Mouse (Mus musculus): ENCODE measurements around the gene Heatr9. TPM values are rescaled to one million over a fixed set of nuclear protein-coding genes. Genes with fewer than 3 reads are reported as not detected.

Gene Heatr9
- polyA plus RNA-seq, 1 experiment, result 0.04 TPM

DNA sequence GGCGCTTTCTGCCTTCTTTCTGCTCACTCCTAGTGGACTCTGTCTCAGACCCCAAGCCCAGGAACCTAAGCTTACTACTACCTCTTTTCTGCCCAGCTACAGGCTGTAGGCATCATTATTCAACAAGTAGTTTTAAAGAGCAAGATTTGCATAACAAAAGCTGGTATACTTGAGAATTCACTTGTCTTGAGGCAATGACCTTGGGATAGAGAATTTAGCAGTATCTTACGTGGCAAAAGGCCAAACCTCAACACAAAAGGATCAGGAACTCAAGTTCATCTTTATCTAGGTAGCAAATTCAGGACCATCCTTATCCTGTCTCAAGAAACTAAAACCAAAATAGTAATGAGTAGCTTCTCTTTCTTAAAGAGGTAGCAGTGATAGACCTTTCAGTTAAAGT lies 26.4 kb downstream of the Heatr9 start:
- H3K27me3 ChIP-seq (ENCODE audit: control insufficient read depth, insufficient read depth, insufficient read length), result no peaks in the 10 kb centered on the region
- H3ac ChIP-seq (ENCODE audit: control insufficient read depth, insufficient read length), result no peak overlapping the region
- no peak overlapping the region for H3K4me3 ChIP-seq
- H3K4me2 ChIP-seq (ENCODE audit: low read depth), result no peak overlapping the region
- peaks cover 82% of the 10 kb centered on the region for H3K36me3 ChIP-seq (ENCODE audit: control insufficient read depth, insufficient read depth)
- TF ChIP-seq MAX (IDR thresholded peaks at IDR 0.05; ENCODE audit: low read depth) (no peak), MYOG (IDR thresholded peaks at IDR 0.05; ENCODE audit: control insufficient read depth in 1 of 3, insufficient read depth in 1 of 3, insufficient read length in 2 of 3, low read depth in 2 of 3) (no peak), SRF (IDR thresholded peaks at IDR 0.05; ENCODE audit: control insufficient read depth, insufficient read length, low read depth) (no peak), E2F4 (IDR thresholded peaks at IDR 0.05; ENCODE audit: insufficient read depth) (no peak), USF1 (IDR thresholded peaks at IDR 0.05; ENCODE audit: low read depth) (no peak), POLR2AphosphoS2 (IDR thresholded peaks at IDR 0.05; ENCODE audit: insufficient read length, low read depth) (no peak), CEBPB (IDR thresholded peaks at IDR 0.05; ENCODE audit: insufficient read depth, poor library complexity, severe bottlenecking) (no peak), REST (IDR thresholded peaks at IDR 0.05; ENCODE audit: insufficient read depth, insufficient read length) (no peak), POLR2A (IDR thresholded peaks at IDR 0.05; ENCODE audit: insufficient read length, low read depth) (no peak), TCF3 (IDR thresholded peaks at IDR 0.05; ENCODE audit: insufficient read length, low read depth) (no peak), TCF12 (IDR thresholded peaks at IDR 0.05; ENCODE audit: insufficient read depth, poor library complexity, severe bottlenecking) (no peak), MYOD1 (IDR thresholded peaks at IDR 0.05; ENCODE audit: control insufficient read depth in 1 of 3, insufficient read length in 2 of 3, low read depth in 2 of 3) (no peak)
- H3K79me2 ChIP-seq (ENCODE audit: control insufficient read depth, insufficient read depth), result peaks cover 72% of the 10 kb centered on the region

DNA sequence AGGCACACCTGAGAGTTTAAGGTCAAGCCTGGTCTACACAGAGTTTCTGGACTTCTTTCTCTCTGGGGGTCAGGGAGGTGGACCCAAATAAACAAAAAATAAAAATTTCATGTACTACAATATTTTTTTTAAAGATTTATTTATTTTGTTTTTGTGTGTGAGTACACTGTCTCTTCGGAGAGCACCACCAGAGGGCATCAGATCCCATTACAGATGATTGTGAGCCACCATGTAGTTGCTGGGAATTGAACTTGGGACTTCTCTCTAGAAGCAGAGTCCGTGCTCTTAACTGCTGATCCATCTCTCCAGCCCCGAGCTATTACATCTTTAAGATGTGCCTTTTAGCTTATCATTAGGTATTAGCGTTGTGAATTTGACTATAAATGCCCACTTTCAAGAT lies 30.5 kb downstream of the Heatr9 start:
- no peak overlapping the region for H3K4me2 ChIP-seq (ENCODE audit: low read depth)
- H3K4me3 ChIP-seq, result no peak overlapping the region
- peaks cover 70% of the 10 kb centered on the region for H3K79me2 ChIP-seq (ENCODE audit: control insufficient read depth, insufficient read depth)
- H3K36me3 ChIP-seq (ENCODE audit: control insufficient read depth, insufficient read depth), result peaks cover 75% of the 10 kb centered on the region
- H3K27me3 ChIP-seq (ENCODE audit: control insufficient read depth, insufficient read depth, insufficient read length), result no peaks in the 10 kb centered on the region
- H3ac ChIP-seq (ENCODE audit: control insufficient read depth, insufficient read length), result no peak overlapping the region
- TF ChIP-seq REST (IDR thresholded peaks at IDR 0.05; ENCODE audit: insufficient read depth, insufficient read length) (no peak), E2F4 (IDR thresholded peaks at IDR 0.05; ENCODE audit: insufficient read depth) (no peak), SRF (IDR thresholded peaks at IDR 0.05; ENCODE audit: control insufficient read depth, insufficient read length, low read depth) (no peak), CEBPB (IDR thresholded peaks at IDR 0.05; ENCODE audit: insufficient read depth, poor library complexity, severe bottlenecking) (no peak), USF1 (IDR thresholded peaks at IDR 0.05; ENCODE audit: low read depth) (no peak), MYOD1 (IDR thresholded peaks at IDR 0.05; ENCODE audit: control insufficient read depth in 1 of 3, insufficient read length in 2 of 3, low read depth in 2 of 3) (no peak), POLR2AphosphoS2 (IDR thresholded peaks at IDR 0.05; ENCODE audit: insufficient read length, low read depth) (no peak), POLR2A (IDR thresholded peaks at IDR 0.05; ENCODE audit: insufficient read length, low read depth) (no peak), TCF12 (IDR thresholded peaks at IDR 0.05; ENCODE audit: insufficient read depth, poor library complexity, severe bottlenecking) (no peak), TCF3 (IDR thresholded peaks at IDR 0.05; ENCODE audit: insufficient read length, low read depth) (no peak), MYOG (IDR thresholded peaks at IDR 0.05; ENCODE audit: control insufficient read depth in 1 of 3, insufficient read depth in 1 of 3, insufficient read length in 2 of 3, low read depth in 2 of 3) (no peak), MAX (IDR thresholded peaks at IDR 0.05; ENCODE audit: low read depth) (no peak)

DNA sequence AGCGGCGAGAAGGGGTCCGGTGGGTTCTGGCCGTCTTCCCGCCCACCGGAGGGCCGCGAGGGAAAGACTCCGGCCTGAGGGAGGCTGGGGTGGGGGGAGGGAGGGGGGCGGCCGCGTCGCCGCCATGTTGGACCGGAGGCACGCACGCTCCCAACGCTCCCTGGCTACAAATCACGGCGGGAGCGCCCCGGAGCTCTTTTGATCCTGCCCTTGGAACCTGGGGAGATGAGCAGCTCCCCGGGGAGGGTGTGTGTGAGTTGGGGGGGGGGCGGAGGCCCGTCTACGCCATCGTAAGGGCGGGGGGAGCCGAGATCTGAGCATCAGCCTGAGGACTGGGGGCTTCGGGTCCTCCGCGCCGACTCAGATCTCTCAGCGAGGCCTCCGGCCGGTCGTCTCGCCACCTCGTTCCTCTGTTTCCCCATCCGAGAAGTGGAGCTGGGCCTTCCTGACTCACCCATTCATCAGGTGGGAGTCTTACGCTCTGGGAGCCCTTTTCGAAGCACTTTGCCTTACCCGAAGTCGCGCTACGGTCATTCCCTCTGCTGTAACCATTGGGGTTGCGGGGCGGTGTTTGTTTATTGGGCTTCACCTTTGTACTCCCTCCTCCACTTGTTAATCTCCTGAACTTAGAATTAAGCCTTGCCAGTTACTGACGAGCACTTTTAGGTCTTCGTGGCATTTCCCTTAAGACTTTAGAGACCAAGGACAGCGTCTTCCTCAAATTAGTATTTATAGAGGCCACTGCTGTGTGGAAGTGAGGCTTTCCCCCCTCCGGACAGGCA lies 48.5 kb downstream of the Heatr9 start:
- Histone ChIP-seq H3K27me3 (ENCODE audit: control insufficient read depth, insufficient read depth, insufficient read length) (no peaks in the 10 kb centered on the region), H3K36me3 (ENCODE audit: control insufficient read depth, insufficient read depth) (peaks cover 23% of the 10 kb centered on the region), H3K79me2 (ENCODE audit: control insufficient read depth, insufficient read depth) (peaks cover 51% of the 10 kb centered on the region), H3K4me3 (peak overlapping the region; percentile 91), H3ac (ENCODE audit: control insufficient read depth, insufficient read length) (peak overlapping the region; percentile 8), H3K4me2 (ENCODE audit: low read depth) (peak overlapping the region; percentile 69)
- TF ChIP-seq MYOG (IDR thresholded peaks at IDR 0.05; ENCODE audit: control insufficient read depth in 1 of 3, insufficient read depth in 1 of 3, insufficient read length in 2 of 3, low read depth in 2 of 3) (no peak), POLR2A (IDR thresholded peaks at IDR 0.05; ENCODE audit: insufficient read length, low read depth) (peak; percentile 17)

DNA sequence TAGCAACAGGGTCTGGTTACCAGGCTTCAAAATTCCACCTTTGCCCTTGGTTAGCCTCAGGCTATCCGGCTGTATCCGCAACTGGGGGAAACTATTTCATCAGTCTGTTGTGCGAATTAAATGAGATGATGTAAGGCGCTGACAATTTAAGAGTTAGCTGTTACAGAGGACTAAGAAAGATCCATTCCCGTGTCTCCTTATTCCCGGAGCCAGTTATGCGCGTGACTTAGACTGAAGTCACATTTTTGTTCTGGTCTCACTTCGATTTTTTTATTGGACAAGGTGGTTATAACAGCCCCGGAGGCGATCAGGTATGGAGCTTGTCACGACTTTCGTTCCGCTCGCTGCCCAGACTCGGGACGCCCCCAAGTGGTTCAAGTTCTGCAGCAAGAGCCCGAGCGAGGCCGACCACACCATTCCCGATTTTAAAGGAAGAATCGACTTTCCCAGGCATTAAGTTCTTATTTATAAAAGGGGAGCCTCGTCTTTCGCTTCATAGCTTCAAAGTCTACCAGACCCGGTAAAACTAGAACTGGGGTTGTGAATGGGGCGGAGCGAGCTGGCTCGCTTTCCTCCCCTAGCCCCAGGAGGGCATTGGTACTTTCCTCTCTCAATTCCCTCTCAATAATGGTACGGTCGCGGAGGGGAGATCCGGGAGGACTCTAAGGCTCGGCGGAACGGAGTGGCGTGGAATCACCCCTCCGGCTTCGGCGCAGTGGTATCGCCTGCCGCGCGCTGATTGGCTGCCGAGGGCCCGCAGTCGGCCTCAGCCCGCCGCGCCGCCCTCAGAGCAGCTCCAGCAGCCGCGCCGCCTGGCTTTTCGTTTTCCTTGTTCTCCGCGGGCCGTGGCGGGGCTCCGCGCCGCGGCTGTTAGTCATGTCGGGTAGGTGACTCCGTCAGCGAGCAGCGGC lies 49.4 kb downstream of the Heatr9 start, which contains the start of gene Taf15:
Gene Taf15 (plus strand): TSS at position 763 of the 911 bp plus-strand sequence.
- Histone ChIP-seq H3K36me3 (ENCODE audit: control insufficient read depth, insufficient read depth) (peaks cover 17% of the 10 kb centered on the region), H3K4me2 (ENCODE audit: low read depth) (peak within 1 kb of the TSS; percentile 83), H3K79me2 (ENCODE audit: control insufficient read depth, insufficient read depth) (peaks cover 43% of the 10 kb centered on the region), H3K4me3 (peak within 1 kb of the TSS; percentile 91), H3K27me3 (ENCODE audit: control insufficient read depth, insufficient read depth, insufficient read length) (no peaks in the 10 kb centered on the region), H3ac (ENCODE audit: control insufficient read depth, insufficient read length) (peak within 1 kb of the TSS; percentile 8)
- TF ChIP-seq TCF3 (IDR thresholded peaks at IDR 0.05; ENCODE audit: insufficient read length, low read depth) (no peak), SRF (IDR thresholded peaks at IDR 0.05; ENCODE audit: control insufficient read depth, insufficient read length, low read depth) (no peak), MYOD1 (IDR thresholded peaks at IDR 0.05; ENCODE audit: control insufficient read depth in 1 of 3, insufficient read length in 2 of 3, low read depth in 2 of 3) (no peak), CEBPB (IDR thresholded peaks at IDR 0.05; ENCODE audit: insufficient read depth, poor library complexity, severe bottlenecking) (peak; percentile 97), USF1 (IDR thresholded peaks at IDR 0.05; ENCODE audit: low read depth) (no peak), E2F4 (IDR thresholded peaks at IDR 0.05; ENCODE audit: insufficient read depth) (peak; percentile 31), POLR2A (IDR thresholded peaks at IDR 0.05; ENCODE audit: insufficient read length, low read depth) (peak; percentile 97), REST (IDR thresholded peaks at IDR 0.05; ENCODE audit: insufficient read depth, insufficient read length) (no peak), MAX (IDR thresholded peaks at IDR 0.05; ENCODE audit: low read depth) (no peak), MYOG (IDR thresholded peaks at IDR 0.05; ENCODE audit: control insufficient read depth in 1 of 3, insufficient read depth in 1 of 3, insufficient read length in 2 of 3, low read depth in 2 of 3) (peak in 1 of 3 experiments; percentile 10), POLR2AphosphoS2 (IDR thresholded peaks at IDR 0.05; ENCODE audit: insufficient read length, low read depth) (peak; percentile 96), TCF12 (IDR thresholded peaks at IDR 0.05; ENCODE audit: insufficient read depth, poor library complexity, severe bottlenecking) (no peak)
